Mouse (Mus musculus) kidney, postnatal 14 days (tissue): Measurements from ENCODE around the gene Apobec1.
"Not testable (repeated sequence)": the region's sequence is repeated elsewhere in the genome, so short reads cannot be mapped to it uniquely, and the experiment has no call there.

Source experiments
- DNase-seq: peaks from one replicate; pipeline ENCODE4 v3.0.0; 2022; ENCODE audit warnings: mixed read lengths

The Apobec1 gene

GRCm38 (mm10) chr6:122602992-122603322 is 713 bp upstream of the Apobec1 start:
- no peak for DNase-seq

GRCm38 (mm10) chr6:122601615-122602014 is 629 bp downstream of the Apobec1 start:
- no peak for DNase-seq

- DNase-seq, result no peak
Observed at GRCm38 (mm10) chr6:122601031-122601430, 1.2 kb downstream of the Apobec1 start.

GRCm38 (mm10) chr6:122600066-122600646 is 2.1 kb downstream of the Apobec1 start:
- no peak for DNase-seq

GRCm38 (mm10) chr6:122599054-122599737 is 3.0 kb downstream of the Apobec1 start:
- no peak for DNase-seq

- no peak for DNase-seq
Observed at GRCm38 (mm10) chr6:122598436-122598835, 3.8 kb downstream of the Apobec1 start.

- no peak for DNase-seq
Observed at GRCm38 (mm10) chr6:122598014-122598413, 4.2 kb downstream of the Apobec1 start.

- DNase-seq, result no peak
Observed at GRCm38 (mm10) chr6:122596608-122597007, 5.6 kb downstream of the Apobec1 start.

GRCm38 (mm10) chr6:122595637-122596036 is 6.6 kb downstream of the Apobec1 start:
- peak; percentile 61 for DNase-seq

- no peak for DNase-seq
Observed at GRCm38 (mm10) chr6:122592905-122593304, 9.3 kb downstream of the Apobec1 start.

GRCm38 (mm10) chr6:122591027-122591758 is 11.1 kb downstream of the Apobec1 start:
- no peak for DNase-seq

GRCm38 (mm10) chr6:122579086-122579485 is 23.2 kb downstream of the Apobec1 start:
- DNase-seq, result no peak

- no peak for DNase-seq
Observed at GRCm38 (mm10) chr6:122577030-122577429, 25.2 kb downstream of the Apobec1 start.

- not testable (repeated sequence) for DNase-seq
Observed at GRCm38 (mm10) chr6:122575037-122575436, 27.2 kb downstream of the Apobec1 start.

- no peak for DNase-seq
Observed at GRCm38 (mm10) chr6:122571617-122571959, 30.7 kb downstream of the Apobec1 start.

- DNase-seq, result no peak
Observed at GRCm38 (mm10) chr6:122570695-122571616, 31.3 kb downstream of the Apobec1 start.

GRCm38 (mm10) chr6:122569762-122570161 is 32.5 kb downstream of the Apobec1 start:
- DNase-seq, result no peak

- DNase-seq, result no peak
Observed at GRCm38 (mm10) chr6:122569113-122569512, 33.1 kb downstream of the Apobec1 start.

GRCm38 (mm10) chr6:122565070-122565784 is 37.0 kb downstream of the Apobec1 start:
- no peak for DNase-seq

- DNase-seq, result peak; percentile 59
Observed at GRCm38 (mm10) chr6:122562463-122562862, 39.8 kb downstream of the Apobec1 start.

- DNase-seq, result no peak
Observed at GRCm38 (mm10) chr6:122561005-122561404, 41.2 kb downstream of the Apobec1 start.

GRCm38 (mm10) chr6:122560427-122560826 is 41.8 kb downstream of the Apobec1 start:
- peak; percentile 74 for DNase-seq
